20 mouse cellular contexts compared by ENCODE assay signal in genomic region chr3:65523397-65523796, GRCm38 (mm10). TPM values are rescaled to one million over a fixed set of nuclear protein-coding genes. Genes with fewer than 3 reads are reported as not detected.
A peak's percentile ranks its signal among the peaks of the same experiment; 100 is the strongest.
DNase-seq lines count a peak whose midpoint lies in the region; ATAC-seq and TF ChIP-seq lines count a peak whose summit lies in the region.
"Had no signal": no experiment of that assay in that cellular context is flagged by ENCODE, and none has a peak within 500 bp of the region (broad histone marks: within the 10 kb centered on the region; RNA-seq: fewer than 3 reads in every experiment).

No protein-coding gene starts in this region.

- H3K27me3 ChIP-seq in midbrain, embryonic 11.5 days (ENCODE audit: control insufficient read depth, insufficient read depth, low read length): no peaks in the 10 kb centered on the region
- no peaks in the 10 kb centered on the region for H3K27me3 ChIP-seq in midbrain, postnatal 0 days (ENCODE audit: insufficient read depth, low read length)
- H3K27me3 ChIP-seq: embryonic facial prominence, embryonic 12.5 days; forebrain, embryonic 13.5 days; forebrain, embryonic 15.5 days had no signal

- H3K9me3 ChIP-seq in midbrain, embryonic 11.5 days (ENCODE audit: control insufficient read depth, low read length): no peaks in the 10 kb centered on the region
- H3K9me3 ChIP-seq in midbrain, postnatal 0 days (ENCODE audit: low read length): no peaks in the 10 kb centered on the region
- H3K9me3 ChIP-seq: embryonic facial prominence, embryonic 10.5 days; embryonic facial prominence, embryonic 12.5 days; forebrain, embryonic 13.5 days; forebrain, embryonic 15.5 days had no signal

- 54% methylated on average over 8 of the region's 8 CpGs for WGBS in midbrain, embryonic 11.5 days
- WGBS in midbrain, postnatal 0 days: 57% methylated on average over 8 of the region's 8 CpGs

- no peak for TF ChIP-seq CTCF in midbrain, postnatal 0 days (IDR thresholded peaks at IDR 0.05)

- H3K9ac ChIP-seq in midbrain, embryonic 11.5 days (ENCODE audit: low read length): no peak overlapping the region
- no peak overlapping the region for H3K9ac ChIP-seq in midbrain, postnatal 0 days (replicated peaks; ENCODE audit: low read length, poor library complexity, severe bottlenecking)
- H3K9ac ChIP-seq: embryonic facial prominence, embryonic 12.5 days; forebrain, embryonic 13.5 days; forebrain, embryonic 15.5 days; forebrain, postnatal 0 days had no signal

- no peak overlapping the region for H3K4me2 ChIP-seq in midbrain, embryonic 11.5 days
- H3K4me2 ChIP-seq in midbrain, postnatal 0 days (ENCODE audit: low read depth, low read length, poor library complexity, severe bottlenecking): no peak overlapping the region
- H3K4me2 ChIP-seq: embryonic facial prominence, embryonic 12.5 days; forebrain, embryonic 13.5 days; forebrain, embryonic 15.5 days had no signal

- no peaks in the 10 kb centered on the region for H3K4me1 ChIP-seq in midbrain, embryonic 11.5 days (ENCODE audit: control insufficient read depth, insufficient read depth, low read length)
- no peaks in the 10 kb centered on the region for H3K4me1 ChIP-seq in midbrain, postnatal 0 days (ENCODE audit: insufficient read depth, low read length)
- H3K4me1 ChIP-seq: forebrain, embryonic 13.5 days; forebrain, embryonic 15.5 days had no signal

- peak; percentile 26 for DNase-seq in embryo, embryonic 10 days (ENCODE audit: low spot score)
- no peak for DNase-seq in embryo, embryonic 10.5 days (ENCODE audit: low spot score)
- DNase-seq in midbrain, embryonic 11.5 days (ENCODE audit: low spot score, missing footprints): peak; percentile 59
- no peak for DNase-seq in midbrain, postnatal 0 days (ENCODE audit: low spot score)
- no peak for DNase-seq in heart, adult 11 months
- no peak for DNase-seq in urinary bladder, postnatal 14 days (ENCODE audit: low spot score)
- DNase-seq: adrenal gland, adult 2 months; adrenal gland, postnatal 14 days; adrenal gland, postnatal 36 days; cerebellum, adult 11-12 months; cerebellum, adult 2 months; cerebellum, adult 9-10 months; cerebellum, postnatal 10 days; cerebellum, postnatal 25 days; forebrain, postnatal 0 days had no signal

- H3K36me3 ChIP-seq in midbrain, embryonic 11.5 days (ENCODE audit: control insufficient read depth, insufficient read depth, low read length): no peaks in the 10 kb centered on the region
- H3K36me3 ChIP-seq in midbrain, postnatal 0 days (ENCODE audit: insufficient read depth, low read length): no peaks in the 10 kb centered on the region
- H3K36me3 ChIP-seq: embryonic facial prominence, embryonic 10.5 days; embryonic facial prominence, embryonic 12.5 days; forebrain, embryonic 15.5 days had no signal

- H3K4me3 ChIP-seq in midbrain, embryonic 11.5 days (ENCODE audit: low read depth, low read length): no peak overlapping the region
- no peak overlapping the region for H3K4me3 ChIP-seq in midbrain, postnatal 0 days (ENCODE audit: low read depth, low read length)
- H3K4me3 ChIP-seq: embryonic facial prominence, embryonic 10.5 days; embryonic facial prominence, embryonic 12.5 days; forebrain, embryonic 13.5 days; forebrain, embryonic 15.5 days had no signal

- H3K27ac ChIP-seq in midbrain, embryonic 11.5 days (ENCODE audit: low read depth, low read length): no peak overlapping the region
- no peak overlapping the region for H3K27ac ChIP-seq in midbrain, postnatal 0 days (ENCODE audit: low read depth, low read length)
- H3K27ac ChIP-seq: embryonic facial prominence, embryonic 10.5 days; embryonic facial prominence, embryonic 12.5 days; forebrain, embryonic 13.5 days; forebrain, embryonic 15.5 days had no signal

- ATAC-seq in midbrain, embryonic 11.5 days (ENCODE audit: low FRiP score): no peak
- no peak for ATAC-seq in midbrain, postnatal 0 days (ENCODE audit: low FRiP score)
- peak; percentile 29 for ATAC-seq in megakaryocyte, adult 5-6 weeks (ENCODE audit: poor library complexity, severe bottlenecking)
- ATAC-seq: forebrain, embryonic 13.5 days; forebrain, embryonic 15.5 days; forebrain, postnatal 0 days had no signal

RNA-seq across cellular contexts. Expression of gene Tiparp, which starts 4.8 kb away (rescaled TPM):
- polyA plus RNA-seq in midbrain, embryonic 11.5 days (2014; fragmentation: Nextera tagmentation; extraction: Ambion mirVana): 38.8 and 41.6 TPM in 2 replicates
- total RNA-seq in midbrain, postnatal 0 days (2014; rRNA removed): 15.8 and 20.1 TPM in 2 replicates
- polyA plus RNA-seq in midbrain, postnatal 0 days (2015; fragmentation: Nextera tagmentation; extraction: Ambion mirVana): 15.3 and 16.1 TPM in 2 replicates
- 27.1 and 31.3 TPM in 2 replicates for total RNA-seq in megakaryocyte, adult 5-6 weeks (2015)
- 23.4 and 30.3 TPM in 2 replicates for total RNA-seq in megakaryocyte, adult 5-6 weeks (2017)

Comparison
In these comparisons a context has a peak if more than half of its experiments do, and no peak if none do; other contexts are left out.
1. DNase-seq: peak in embryo, embryonic 10 days (single experiment) and midbrain, embryonic 11.5 days (single experiment); none in embryo, embryonic 10.5 days (single experiment), midbrain, postnatal 0 days (single experiment), heart, adult 11 months (single experiment) and urinary bladder, postnatal 14 days (single experiment).